Mouse (Mus musculus) lung, adult 2 months (tissue): Measurements from ENCODE around the gene Nmrk1.

Experiments
- CTCF ChIP-seq: fragments of 200-500 bp; IDR thresholded peaks from 2 replicates; pipeline ENCODE4 v1.5.1; 2011; ENCODE audit warnings: mild to moderate bottlenecking, low read length, control low read depth; ENCODE audit not compliant: insufficient read depth
- POLR2A ChIP-seq: fragments of 200-500 bp; IDR thresholded peaks from 2 replicates; pipeline ENCODE4 v1.6.1; 2011; ENCODE audit warnings: low read depth, mild to moderate bottlenecking, control low read depth, low read length, borderline replicate concordance; ENCODE audit errors: extremely low read depth

DNA sequence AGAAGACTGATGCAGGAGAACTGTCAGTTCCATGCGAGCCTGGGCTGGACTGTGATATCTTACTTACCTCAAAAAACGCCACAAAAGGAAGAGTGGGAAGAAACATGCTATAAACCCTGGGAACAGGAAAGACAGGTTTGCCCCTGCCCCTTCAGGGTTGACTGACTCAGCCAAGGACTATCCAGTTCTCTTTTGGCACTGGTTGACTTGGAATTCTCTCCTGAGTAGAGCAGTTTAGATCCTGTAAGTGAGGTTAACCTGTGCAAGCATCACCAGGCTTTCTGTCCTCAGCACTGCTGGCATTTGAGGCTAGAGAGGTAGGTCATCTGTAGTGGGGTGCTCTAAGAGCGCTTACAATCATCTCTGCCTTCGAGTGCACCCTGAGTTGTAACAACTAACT lies 26.7 kb downstream of the Nmrk1 start:
- no peak for TF ChIP-seq POLR2A
- TF ChIP-seq CTCF, result no peak
